Mouse (Mus musculus) kidney, adult 2 months (tissue): ENCODE results near the gene Arrdc3. TPM values are rescaled to one million over a fixed set of nuclear protein-coding genes. Genes with fewer than 3 reads are reported as not detected.

Source experiments
- DNase-seq: peaks from one replicate; pipeline ENCODE4 v3.0.0; 2021
- H3K27ac ChIP-seq: fragments of 200-500 bp; 2 replicates; pipeline ENCODE4 v1.5.1; 2012; ENCODE audit warnings: low read depth, low read length, control low read depth, inconsistent platforms; ENCODE audit not compliant: insufficient read depth
- H3K27me3 ChIP-seq: fragments of 200-500 bp; replicated peaks from 2 replicates; pipeline ENCODE4 v1.6.1; 2012; ENCODE audit warnings: mild to moderate bottlenecking, moderate library complexity, low read length, inconsistent platforms; ENCODE audit not compliant: control insufficient read depth, insufficient read depth
- H3K36me3 ChIP-seq: fragments of 200-500 bp; 2 replicates; pipeline ENCODE4 v1.6.1; 2012; ENCODE audit warnings: mild to moderate bottlenecking, moderate library complexity, low read length, inconsistent platforms; ENCODE audit not compliant: control insufficient read depth, insufficient read depth
- H3K4me1 ChIP-seq: fragments of 200-500 bp; 2 replicates; pipeline ENCODE4 v1.6.1; 2011; ENCODE audit warnings: low read length; ENCODE audit not compliant: control insufficient read depth, insufficient read depth
- H3K4me3 ChIP-seq: fragments of 200-500 bp; 2 replicates; pipeline ENCODE4 v1.5.1; 2011; ENCODE audit warnings: mild to moderate bottlenecking, low read depth, low read length, control low read depth; ENCODE audit not compliant: insufficient read depth
- CTCF ChIP-seq: fragments of 200-500 bp; conservative IDR thresholded peaks from 2 replicates; pipeline ENCODE4 v1.5.1; 2011; ENCODE audit warnings: low read depth, mild to moderate bottlenecking, control low read depth, low read length, moderate library complexity, mixed read lengths; ENCODE audit not compliant: insufficient read depth, insufficient read length
- POLR2A ChIP-seq: fragments of 200-500 bp; IDR thresholded peaks from one replicate; pipeline ENCODE4 v1.6.1; 2011; ENCODE audit warnings: low read depth, low read length, control low read depth
- WGBS: fragments of 180-500 bp; shearing (Covaris S2); methylation state at CpG from one replicate; pipeline ENCODE4 v1.1.7; 2018; 5-methylcytosine and 5-hydroxymethylcytosine counted together
- polyA plus RNA-seq: library from polyadenylated mRNA; depleted of rRNA; stranded (reverse); fragments of >200 nt; gene quantifications from 2 replicates; pipeline ENCODE4 v1.2.3, GENCODE M21; 2012

Gene Arrdc3
- polyA plus RNA-seq, 1 experiment = 41.9 TPM

DNA sequence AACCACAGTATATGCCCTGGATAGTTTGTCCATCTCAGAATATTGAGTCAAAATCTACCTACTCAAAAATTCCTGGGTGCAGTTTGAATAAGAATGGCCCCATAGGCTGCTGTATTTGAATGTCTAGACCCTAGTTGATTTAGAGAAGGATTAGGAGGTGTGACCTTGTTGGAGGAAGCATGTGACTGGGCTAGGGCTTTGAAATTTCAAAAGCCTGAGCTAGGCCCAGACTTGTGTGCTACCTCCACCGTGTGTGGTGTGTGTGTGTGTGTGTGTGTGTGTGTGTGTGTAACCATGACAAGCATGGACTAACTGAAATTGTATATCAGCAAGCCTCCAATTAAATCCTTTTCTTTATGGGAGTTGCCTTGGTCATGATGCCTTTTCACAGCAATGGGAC lies 14.2 kb downstream of the Arrdc3 start:
- no peak overlapping the region for H3K4me3 ChIP-seq
- WGBS = 42% methylated on average over 1 of the region's 1 CpGs
- no peaks in the 10 kb centered on the region for H3K27me3 ChIP-seq
- no peak overlapping the region for H3K27ac ChIP-seq
- TF ChIP-seq POLR2A (no peak), CTCF (no peak)
- DNase-seq = no peak
- H3K36me3 ChIP-seq = peaks cover 17% of the 10 kb centered on the region
- peaks cover 9% of the 10 kb centered on the region; the same call in 1 of the 2 replicates for H3K4me1 ChIP-seq

DNA sequence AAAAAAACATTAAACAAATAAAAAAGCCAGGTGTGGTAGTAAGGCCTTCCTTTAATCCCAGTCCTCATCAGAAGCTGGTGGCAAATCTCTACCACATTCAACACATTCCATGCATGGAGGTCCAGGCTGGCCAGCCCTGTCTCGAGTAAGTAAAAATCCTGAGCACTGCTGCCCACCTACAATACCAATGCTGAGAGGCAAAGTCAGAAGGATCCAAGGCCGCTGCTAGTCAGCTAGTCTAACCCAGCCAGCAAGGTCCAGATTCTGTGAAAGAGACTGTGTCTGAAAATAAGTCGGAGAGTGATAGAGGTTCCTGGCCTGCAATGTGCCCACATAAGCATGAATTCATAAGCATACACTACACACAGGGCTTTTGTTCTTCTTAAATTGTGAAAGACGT lies 14.9 kb downstream of the Arrdc3 start:
- 93% methylated on average over 4 of the region's 4 CpGs for WGBS
- peaks cover 14% of the 10 kb centered on the region for H3K36me3 ChIP-seq
- H3K4me3 ChIP-seq = no peak overlapping the region
- peaks cover 6% of the 10 kb centered on the region; the same call in 1 of the 2 replicates for H3K4me1 ChIP-seq
- no peak for DNase-seq
- no peaks in the 10 kb centered on the region for H3K27me3 ChIP-seq
- no peak overlapping the region for H3K27ac ChIP-seq
- no peak for TF ChIP-seq POLR2A
- TF ChIP-seq CTCF = no peak

DNA sequence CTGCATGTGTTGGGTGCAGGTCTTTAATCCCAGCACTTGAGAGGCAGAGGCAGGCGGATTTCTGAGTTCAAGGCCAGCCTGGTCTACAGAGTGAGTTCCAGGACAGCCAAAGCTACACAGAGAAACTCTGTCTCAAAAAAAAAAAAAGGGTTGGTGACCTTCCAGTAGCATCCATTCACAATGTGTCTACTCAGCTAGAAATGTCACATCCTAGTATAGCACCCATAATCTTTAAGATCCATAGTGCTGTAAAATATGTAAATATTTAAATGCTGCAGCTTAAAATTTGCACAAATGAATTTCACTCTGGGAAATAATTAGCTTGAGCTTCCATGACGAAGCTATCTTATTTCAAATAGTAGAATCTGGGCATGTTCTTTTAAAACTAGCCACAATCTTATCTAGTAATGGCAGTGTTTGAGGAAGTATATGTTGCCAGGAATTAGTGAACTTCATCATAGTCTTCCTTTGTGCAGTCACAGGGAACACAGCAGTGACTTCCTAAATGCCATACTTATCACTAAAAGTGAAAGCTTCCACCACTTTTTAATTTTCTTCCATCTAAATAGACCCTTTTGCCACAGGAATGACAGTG lies 16.3 kb downstream of the Arrdc3 start:
- no peak for TF ChIP-seq CTCF
- TF ChIP-seq POLR2A = no peak
- peaks cover 2% of the 10 kb centered on the region; the same call in 1 of the 2 replicates for H3K36me3 ChIP-seq
- H3K4me3 ChIP-seq = no peak overlapping the region
- no peaks in the 10 kb centered on the region for H3K27me3 ChIP-seq
- H3K4me1 ChIP-seq = no peaks in the 10 kb centered on the region; the same call in 1 of the 2 replicates
- no peak overlapping the region for H3K27ac ChIP-seq
- 75% methylated on average over 2 of the region's 2 CpGs for WGBS
- no peak for DNase-seq

DNA sequence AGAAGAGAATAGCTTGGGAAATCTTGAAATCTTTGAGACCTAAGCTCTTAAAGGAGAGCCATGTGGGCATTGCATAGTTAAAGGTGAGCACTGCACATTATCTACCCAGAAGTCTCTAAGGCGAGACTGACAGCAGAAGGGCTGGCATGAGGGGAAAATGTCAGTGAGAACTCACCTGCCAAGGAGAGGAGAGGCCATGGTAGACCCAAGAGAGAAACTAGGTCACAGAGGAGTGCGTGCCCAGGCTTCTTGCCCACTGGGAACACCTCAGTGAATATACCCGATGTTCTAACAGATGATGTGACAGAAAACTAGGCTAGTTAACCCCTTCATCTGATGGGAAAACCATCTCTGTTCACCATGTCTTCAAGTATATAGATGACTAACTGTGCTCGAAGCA lies 18.2 kb downstream of the Arrdc3 start:
- Histone ChIP-seq H3K4me1 (no peaks in the 10 kb centered on the region; the same call in 1 of the 2 replicates), H3K27ac (no peak overlapping the region), H3K27me3 (no peaks in the 10 kb centered on the region), H3K4me3 (no peak overlapping the region), H3K36me3 (no peaks in the 10 kb centered on the region; the same call in 1 of the 2 replicates)
- DNase-seq = no peak
- 83% methylated on average over 4 of the region's 4 CpGs for WGBS
- TF ChIP-seq CTCF (no peak), POLR2A (no peak)

DNA sequence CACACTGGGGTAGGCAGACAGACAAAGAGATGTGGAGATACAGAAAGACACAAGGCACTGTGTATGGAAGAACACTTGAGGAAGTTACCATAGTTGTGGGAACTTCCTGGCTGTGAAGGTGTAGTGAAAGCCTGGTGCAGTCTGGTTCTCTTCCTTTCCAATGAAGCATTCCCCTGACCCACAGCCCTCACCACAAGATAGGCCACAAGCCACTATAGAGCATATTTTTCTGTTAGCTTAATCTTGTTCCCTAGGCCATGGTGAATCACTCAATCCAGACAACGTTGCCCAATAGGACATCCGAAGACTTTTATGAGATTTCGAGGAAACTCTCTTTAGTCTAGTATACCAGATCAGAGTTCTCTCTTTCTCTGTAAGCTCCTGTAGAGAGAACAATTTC lies 19.6 kb downstream of the Arrdc3 start:
- no peaks in the 10 kb centered on the region for H3K36me3 ChIP-seq
- H3K27me3 ChIP-seq = no peaks in the 10 kb centered on the region
- no peak overlapping the region for H3K4me3 ChIP-seq
- H3K4me1 ChIP-seq = no peaks in the 10 kb centered on the region; the same call in 1 of the 2 replicates
- 94% methylated on average over 3 of the region's 3 CpGs for WGBS
- DNase-seq = no peak
- no peak overlapping the region for H3K27ac ChIP-seq
- TF ChIP-seq POLR2A (no peak), CTCF (no peak)

DNA sequence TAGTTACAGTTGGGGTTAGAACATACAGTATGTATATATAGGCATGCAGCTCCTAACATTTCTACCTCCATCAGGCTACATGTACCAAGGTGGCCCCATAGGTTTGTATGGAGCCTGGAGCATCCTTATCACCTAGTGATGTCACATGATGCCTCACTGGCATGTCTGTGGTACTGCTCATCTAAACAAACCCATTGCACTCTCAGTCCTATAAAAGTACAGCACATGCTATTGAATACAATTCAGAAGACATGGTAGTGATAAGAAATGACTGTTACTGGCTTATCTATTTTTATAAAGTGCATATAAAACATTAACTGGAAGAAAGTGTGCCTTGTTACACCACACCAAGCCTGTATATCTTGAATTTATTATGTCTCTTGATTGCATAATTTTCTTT lies 30.2 kb downstream of the Arrdc3 start:
- no peaks in the 10 kb centered on the region for H3K4me1 ChIP-seq
- no peak overlapping the region for H3K4me3 ChIP-seq
- TF ChIP-seq CTCF (no peak), POLR2A (no peak)
- no peak for DNase-seq
- H3K27me3 ChIP-seq = no peaks in the 10 kb centered on the region
- H3K36me3 ChIP-seq = no peaks in the 10 kb centered on the region
- H3K27ac ChIP-seq = no peak overlapping the region

DNA sequence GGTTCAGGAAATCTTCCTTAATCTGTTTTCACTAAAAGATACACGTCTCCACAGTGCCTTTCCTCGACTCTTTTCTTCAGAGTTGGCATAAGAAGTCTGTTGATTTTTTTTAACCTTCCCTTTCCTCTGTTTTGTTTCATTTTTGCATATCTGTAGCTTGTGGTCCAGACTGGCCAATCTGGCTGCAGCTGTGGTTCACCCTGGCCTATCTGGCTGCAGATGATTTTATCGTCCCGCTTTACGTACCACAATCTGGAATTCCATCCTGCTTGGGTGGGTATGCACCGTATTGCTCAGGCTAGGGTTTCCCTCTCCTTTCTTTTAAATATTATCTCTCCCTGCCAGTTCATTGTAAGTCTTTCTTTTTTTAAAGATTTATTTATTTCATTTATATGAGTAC lies 37.8 kb downstream of the Arrdc3 start:
- Histone ChIP-seq H3K27me3 (no peaks in the 10 kb centered on the region), H3K4me1 (no peaks in the 10 kb centered on the region; the same call in 1 of the 2 replicates), H3K27ac (no peak overlapping the region), H3K36me3 (no peaks in the 10 kb centered on the region), H3K4me3 (no peak overlapping the region)
- DNase-seq = no peak
- no peak for TF ChIP-seq POLR2A
- 89% methylated on average over 6 of the region's 6 CpGs for WGBS
